Mouse (Mus musculus): ENCODE data around the gene Zfp866.
A peak's percentile ranks its signal among the peaks of the same experiment; 100 is the strongest.

Zfp866 gene

DNA sequence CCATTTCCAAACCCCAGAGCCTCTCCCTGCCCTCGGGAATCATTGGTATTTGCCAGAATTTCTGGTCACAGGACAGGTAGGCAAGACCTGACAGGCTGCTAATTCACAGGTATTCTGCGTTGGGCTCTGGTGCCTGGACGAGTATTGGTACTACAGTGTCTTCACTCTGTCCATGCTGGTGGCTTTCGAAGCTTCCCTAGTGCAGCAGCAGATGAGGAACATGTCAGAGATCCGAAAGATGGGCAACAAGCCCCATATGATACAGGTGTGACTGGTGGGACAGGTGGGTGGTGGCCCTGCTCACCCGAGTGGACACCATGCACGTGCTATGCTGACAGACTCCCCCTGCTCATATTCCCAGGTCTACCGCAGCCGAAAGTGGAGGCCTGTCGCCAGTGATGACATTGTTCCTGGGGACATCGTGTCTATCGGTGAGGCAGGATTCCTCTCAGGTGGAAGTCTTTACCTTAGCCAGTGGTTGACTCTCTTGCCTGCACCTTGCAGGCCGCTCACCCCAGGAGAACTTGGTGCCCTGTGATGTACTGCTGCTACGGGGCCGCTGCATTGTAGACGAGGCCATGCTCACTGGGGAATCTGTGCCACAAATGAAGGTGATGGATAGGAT lies 5.9 kb upstream of the Zfp866 start:
- DNase-seq, result peak in 1 of 2 experiments; percentile 0

DNA sequence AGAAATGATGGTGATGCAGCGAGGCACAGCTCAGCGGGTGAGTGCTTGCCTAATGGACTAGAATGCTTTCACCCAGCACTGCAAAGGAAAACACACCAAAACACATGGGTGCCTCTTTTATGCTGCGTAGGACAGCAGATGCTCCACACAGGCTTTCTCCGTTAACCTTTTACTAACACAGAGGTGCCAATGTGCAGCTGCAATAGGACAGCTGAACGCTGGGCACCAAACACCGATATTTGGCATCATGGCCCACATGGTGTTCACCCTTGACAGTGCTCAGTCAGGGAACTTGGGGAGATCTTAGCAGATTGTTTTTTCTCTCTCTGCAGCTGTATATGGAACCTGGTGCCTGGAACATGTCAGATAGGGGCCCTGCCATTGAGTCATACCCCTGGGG lies 3.9 kb upstream of the Zfp866 start:
- no peak for DNase-seq

DNA sequence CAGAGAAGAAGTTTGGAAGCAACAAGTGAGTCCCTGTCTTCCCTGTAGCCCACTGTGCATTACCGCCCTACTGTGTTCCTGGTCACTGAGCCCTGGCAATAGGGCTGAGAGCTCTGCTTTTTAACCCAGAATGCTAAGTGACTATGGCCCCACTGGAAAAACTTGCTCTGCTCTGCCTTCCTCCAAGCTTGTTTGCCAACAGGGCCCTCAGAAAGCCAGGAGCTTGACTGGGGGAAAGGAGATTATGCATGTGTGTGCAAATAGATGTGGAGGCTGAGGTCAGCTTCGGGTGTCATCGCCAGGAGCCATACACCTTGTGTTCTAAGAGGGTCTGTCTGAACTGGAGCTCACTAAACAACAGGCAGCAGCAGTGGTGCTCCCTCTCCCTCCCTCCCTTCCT lies 3.1 kb upstream of the Zfp866 start:
- no peak for DNase-seq

DNA sequence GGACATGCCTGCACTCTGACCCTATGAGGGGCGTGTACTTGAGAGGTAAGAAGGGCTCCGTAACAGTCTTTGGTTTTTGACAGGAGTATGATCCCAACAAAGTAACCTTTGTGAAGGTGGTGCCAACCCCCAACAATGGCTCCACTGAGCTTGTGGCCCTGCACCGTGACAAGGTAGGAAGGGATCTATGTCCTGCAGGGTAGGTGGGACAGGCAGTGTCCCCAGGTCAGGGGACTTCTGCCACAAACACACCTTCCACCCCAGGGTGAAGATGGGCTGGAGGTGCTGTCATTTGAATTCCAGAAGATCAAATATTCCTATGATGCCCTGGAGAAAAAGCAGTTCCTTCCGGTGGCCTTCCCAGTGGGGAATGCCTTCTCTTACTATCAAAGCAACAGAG lies 2.7 kb upstream of the Zfp866 start:
- DNase-seq, result no peak

DNA sequence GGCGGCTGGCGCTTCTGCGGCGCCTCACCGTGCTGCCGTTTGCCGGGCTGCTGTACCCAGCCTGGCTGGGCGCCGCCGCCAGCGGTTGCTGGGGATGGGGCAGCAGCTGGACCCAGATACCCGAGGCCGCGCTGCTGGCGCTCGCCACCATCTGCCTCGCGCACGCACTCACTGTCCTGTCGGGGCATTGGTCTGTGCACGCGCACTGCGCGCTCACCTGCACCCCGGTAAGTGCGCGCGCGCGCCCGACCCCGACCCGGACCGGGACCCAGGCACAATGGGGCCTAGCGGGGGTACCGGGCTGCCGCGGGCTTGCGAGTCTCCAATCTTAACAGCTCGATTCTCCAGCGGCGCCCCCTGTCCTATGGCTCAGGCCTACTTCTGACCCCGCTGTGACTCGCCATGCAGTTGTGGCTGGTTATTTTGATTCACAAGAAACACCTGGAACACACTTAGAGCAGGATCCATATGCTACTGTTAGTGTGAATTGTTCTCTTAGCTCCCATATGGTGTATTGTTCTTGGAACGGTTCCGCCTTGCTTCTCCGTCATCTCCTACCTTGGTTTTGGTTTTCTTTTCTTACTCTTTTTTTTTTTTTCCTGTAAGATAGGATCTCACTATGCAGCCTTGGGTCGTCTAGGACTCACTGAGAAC lies 564 bp upstream of the Zfp866 start:
- DNase-seq, result peak; percentile 52 to 67

DNA sequence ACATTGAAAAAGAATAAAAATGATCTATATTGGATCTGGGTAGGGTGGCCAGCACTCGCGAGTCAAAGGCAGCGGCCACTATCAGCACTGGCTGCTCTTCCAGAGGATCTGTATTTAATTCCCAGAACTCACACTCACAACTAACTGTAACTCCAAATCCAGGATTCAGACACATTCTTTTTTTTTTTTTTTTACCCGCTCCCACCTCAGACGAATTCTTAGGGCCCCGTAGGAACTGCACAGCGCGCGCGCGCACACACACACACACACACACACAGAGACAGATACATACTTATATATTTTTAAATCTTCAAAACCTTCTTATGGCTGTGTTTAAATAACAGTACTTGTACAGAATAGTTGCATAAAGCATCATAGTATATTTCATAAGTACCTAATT lies 614 bp downstream of the Zfp866 start:
- no peak for DNase-seq

DNA sequence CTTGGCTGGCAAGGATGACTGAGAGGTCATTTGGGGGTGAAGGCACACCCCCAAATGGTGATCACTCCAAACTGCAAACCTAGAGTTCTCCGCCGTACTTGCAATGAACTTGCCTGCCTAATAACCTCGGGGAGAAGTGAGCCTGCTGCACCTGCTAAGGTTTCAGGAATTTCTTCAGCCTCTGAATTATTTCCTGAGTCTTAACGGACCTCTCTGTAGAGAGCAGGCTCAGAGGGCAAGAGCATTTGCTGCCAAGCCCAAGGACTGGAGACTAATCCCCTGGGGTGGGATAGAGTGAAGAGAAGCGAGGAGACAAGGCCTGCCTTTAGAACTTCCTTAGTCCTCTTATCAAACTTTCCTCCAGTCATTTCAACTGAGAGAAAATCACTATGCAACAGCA lies 1.2 kb downstream of the Zfp866 start:
- DNase-seq, result no peak

DNA sequence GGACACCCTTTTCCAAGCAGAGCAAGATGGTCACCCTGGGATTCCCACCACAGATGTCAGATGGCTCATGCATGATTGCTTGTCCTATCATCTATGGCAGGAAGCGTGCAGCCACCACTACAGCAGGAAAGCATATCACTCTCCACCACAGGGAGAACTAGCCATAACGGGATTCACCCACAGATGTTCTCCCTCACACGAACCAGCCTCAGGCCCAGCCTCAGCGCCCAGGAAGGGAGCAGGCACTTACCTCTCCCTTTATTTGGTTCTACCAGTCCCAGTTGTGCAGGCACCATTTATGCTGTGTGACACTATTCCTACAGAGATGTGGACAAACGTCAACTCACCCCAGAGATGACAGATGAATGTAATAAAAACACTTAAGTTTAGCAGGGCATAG lies 1.9 kb downstream of the Zfp866 start:
- no peak for DNase-seq

DNA sequence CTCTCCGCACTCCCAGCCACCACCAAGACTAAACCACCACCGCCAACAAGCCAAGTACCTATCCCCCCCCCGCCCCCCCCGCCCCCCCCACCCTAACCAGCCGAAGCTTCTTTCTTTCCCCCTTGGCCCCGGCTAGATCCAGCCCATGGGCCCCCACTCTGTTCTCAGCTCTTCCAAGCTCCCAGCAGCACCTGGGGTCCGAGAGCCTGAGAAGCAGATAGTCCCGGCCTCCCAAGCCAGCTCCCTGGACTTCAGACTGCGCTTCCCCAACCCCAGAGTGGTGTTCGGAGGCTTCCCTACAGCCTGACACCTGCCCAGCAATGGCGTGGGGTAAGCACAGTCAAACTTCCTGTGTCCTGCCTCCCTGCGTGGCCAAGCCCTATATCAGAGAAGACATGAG lies 13.9 kb downstream of the Zfp866 start:
- DNase-seq, result no peak

DNA sequence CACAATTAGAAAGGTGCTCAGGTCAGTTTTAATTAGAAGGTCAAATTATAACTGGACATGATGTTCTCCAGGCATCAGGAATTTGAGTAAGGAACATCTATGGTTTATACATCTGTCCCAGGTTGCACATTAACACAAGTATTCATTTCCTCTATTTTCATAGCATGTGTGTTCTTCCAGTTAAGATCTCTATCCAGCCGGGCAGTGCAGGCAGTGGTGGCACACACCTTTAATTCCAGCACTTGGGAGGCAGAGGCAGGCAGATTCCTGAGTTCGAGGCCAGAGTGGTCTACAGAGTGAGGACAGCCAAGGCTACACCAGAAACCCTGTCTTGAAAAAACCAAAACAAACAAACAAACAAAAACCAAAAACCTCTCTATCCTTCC lies 15.8 kb downstream of the Zfp866 start:
- no peak for DNase-seq

DNA sequence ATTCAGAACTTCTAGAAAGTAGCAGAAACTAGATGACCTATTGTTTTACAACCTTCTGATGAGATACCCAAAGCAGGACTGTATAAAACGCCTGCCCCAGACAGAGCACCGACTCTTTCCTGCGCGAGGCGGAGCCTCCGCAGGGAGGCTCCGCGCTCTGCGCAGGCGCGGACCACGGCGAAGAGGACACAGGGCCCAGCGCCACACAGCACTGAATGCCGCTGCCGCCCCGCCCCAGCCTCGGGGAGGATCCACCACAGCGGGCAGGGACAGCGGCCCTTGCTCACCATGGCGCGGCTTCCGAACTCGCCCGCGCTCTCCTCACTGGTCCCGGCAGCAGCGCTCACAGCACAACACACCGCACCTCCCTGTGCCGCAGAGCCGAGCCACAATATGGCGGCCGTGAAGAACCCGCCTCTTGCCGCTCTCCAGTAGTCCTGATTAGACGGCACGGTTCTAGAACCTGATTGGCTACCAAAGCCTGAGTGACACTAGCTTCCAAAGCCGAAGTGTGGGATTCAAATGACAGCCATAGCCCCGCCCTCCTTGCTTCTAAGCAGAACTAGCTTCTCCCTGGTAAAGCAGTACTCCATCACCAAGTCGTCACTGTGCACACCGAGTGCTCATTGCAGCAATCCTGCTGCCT lies 16.4 kb downstream of the Zfp866 start, which contains the start of gene Gm20422:
TSS of gene Gm20422 (minus strand) at position 384 of the 646 bp plus-strand sequence.
- peak; percentile 86 to 89 for DNase-seq

DNA sequence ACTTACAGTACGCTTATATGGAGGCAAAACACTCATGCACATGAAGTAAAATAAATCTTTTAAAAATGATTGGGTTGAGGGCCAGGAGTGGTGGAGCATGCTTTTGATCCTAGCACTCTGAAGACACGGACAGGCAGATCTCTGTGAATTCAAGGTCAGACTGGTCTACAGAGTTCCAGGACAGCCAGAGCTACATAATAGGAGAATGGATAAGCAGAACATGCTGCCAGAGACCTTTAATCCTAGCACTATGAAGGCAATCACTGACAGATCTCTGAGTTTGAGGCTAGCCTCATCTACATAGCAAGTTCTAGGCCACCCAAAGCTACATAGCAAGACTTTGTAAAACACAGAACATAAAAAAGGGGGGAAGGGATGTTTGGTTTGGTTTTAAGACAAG lies 18.9 kb downstream of the Zfp866 start:
- no peak for DNase-seq

DNA sequence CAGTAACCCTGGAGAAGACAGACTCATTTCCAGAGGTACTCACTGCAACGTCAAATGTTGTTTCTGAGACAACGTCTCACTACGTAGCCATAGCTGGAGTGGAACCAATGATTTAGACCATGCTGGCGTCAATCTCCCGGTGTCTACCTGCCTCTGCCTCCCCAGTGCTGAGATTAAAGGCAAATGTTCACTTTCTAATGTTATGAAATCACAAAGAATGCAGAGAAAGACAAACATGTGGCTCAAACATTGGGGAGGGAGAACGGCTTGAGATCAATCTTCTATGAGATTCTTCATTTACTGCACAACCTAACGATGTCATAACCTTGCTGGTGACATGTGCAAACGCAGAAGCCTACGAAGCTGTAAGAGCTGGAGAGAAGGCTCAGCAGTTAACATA lies 19.8 kb downstream of the Zfp866 start:
- DNase-seq, result no peak

DNA sequence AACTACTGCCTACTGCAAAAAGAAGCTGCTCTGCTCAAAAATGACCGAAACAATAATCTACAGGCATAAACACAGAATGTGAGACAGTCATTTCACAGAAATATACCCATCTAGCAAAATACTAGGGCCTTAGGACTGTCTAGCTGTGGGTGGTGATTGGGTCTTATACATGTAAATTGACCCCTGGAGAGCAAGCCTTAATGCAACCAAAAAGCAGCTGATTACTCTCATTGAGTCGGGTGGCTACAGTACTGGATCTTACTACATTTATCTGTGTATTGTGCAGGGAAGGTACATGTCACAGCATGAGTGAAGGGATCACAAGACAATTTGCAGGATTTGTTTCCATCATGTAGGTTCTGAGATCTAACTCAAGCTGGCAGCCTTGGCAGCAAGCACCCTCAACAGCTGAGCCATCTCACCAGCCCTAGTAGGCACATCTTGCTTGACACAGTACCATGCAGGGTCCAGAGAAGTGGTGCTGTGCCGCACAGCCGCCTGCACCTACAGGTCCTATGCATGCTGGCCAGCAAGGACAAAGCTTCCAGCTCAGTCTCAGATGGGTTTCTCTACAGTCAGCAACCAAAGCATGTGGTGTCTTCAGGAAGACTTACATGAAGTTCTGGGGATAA lies 29.0 kb downstream of the Zfp866 start:
- DNase-seq, result no peak

DNA sequence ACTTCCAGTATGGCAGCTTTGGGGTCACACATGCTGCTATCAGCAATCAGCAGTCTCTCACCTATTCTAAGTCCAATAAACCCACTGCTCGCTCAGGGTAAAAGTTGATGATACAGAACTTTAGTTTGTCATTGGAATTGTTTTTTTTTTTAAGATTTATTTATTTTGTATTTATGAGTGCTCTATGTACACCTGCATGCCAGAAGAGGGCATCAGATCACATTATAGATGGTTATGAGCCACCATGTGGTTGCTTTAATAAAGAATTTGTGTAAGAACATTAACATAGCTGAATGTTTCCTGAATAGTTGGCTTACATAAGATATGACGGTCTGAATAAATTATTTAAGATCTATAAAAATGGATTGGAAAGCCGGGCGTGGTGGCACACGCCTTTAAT lies 32.7 kb downstream of the Zfp866 start:
- no peak for DNase-seq

DNA sequence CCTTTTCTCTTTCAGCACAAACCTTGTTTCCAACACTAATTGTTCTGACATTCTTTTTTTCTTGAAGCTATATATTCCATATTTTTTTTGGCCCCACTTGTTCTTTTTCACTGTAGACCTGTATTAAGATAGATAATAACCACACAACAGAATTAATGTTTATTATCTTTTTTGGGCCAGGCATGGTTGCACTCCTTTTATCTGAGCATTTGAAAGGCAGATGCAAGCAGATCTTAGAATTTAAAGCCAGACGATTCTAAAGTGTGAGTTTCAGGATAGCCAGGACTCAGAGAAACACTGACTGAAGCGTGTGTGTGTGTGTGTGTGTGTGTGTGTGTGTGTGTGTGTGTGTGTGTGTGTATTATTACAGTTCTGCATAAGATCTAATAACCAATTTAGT lies 38.5 kb downstream of the Zfp866 start:
- no peak for DNase-seq

DNA sequence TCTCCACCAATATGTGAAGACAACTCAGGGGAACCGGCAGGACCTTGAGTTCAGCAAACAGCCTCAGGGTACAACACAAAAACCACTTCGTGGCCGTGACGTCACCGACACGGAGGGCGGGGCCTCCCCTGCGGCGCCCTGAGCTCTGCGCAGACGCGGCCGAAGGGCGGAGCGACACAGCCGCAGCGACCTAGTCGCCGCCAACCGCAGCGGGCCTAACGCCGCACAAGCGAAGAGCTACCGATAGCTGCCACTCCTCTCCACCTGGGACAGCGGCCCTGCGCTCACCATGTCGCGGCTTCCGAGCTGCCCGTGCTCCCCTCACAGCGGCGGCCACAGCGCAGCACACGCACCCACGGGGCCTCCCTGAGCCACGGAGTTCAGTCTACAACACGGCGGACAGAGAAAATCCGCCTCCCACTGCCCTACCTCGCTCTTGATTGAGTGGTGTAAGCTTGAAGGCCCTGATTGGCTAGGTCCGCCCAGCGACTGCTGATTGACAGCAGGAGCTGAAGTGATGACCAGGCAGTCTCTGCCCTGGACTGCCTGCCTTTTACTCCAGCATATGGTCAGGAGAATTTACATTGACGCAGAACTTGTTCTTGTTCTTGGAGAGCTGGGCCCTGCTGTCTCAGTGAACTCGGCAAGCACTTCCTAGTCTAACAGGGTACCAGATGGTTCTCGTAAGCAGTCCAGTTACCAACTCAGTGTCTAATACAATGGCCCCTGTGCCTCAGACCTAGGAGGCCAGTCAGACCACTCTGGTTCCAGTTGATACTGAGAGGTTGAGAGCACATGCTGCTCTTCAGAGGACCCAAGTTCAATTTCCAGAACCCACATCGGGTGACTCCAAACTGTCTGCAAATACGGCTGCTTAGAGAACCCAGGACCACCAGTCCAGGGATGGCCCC lies 41.2 kb downstream of the Zfp866 start, which contains the start of gene Zfp963:
TSS of gene Zfp963 (minus strand) at position 427 of the 911 bp plus-strand sequence.
- peak; percentile 97 for DNase-seq

DNA sequence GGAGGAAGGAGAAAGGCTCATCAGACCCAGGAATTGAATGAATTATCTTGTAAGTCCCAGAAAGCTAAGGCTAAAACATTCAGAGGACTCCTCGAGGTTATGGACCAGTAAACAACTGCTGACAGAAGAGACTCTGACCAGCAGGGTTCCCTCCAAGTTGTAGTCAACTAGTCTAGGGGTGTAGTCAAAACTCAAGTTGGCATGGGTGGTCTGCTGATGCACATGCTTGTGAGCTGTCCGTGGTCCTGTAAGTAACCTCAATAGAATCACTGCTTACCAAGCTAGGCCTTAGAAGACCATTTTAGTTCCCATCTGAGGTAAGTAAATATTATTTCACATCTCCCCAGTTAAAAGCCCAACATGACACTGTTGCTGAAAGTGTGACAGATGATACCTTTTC lies 49.7 kb downstream of the Zfp866 start:
- no peak for DNase-seq

DNA sequence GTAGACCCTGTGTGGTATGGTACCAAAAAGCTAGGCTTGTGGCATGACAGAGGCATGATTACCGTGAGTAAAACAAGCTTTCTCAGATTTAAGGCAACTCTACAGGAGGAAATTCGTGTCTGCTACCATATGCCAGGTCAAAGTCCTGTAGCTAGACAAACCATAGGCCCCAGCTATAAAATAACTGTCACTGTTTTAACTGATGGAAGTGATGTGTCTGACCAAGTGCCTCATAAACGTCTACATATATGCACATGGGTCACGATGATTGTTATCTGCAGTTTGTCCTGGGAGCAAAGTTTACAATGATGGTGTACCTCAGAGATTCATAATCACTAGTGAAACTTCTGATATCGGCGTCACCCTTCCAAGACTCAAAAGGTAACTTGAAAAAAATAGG lies 50.2 kb downstream of the Zfp866 start:
- DNase-seq, result no peak

DNA sequence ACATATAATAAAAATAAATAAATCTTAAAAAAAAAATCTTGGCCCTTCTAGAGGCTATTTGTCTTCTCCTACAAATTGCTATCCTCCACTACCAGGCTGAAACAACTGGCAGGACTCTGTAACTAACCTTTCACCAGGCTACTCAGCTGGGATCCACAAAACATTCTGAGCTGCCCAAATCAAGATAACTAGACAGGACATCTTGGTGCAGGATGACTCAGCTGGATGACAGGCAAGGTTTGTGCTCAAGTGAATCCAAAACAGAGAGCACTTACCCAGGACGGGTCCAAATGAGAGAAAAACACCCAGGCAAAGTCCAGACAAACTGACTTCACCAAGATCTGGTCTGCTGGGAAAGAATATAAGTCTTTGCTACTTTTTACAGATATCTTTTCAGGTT lies 55.5 kb downstream of the Zfp866 start:
- DNase-seq, result no peak

DNA sequence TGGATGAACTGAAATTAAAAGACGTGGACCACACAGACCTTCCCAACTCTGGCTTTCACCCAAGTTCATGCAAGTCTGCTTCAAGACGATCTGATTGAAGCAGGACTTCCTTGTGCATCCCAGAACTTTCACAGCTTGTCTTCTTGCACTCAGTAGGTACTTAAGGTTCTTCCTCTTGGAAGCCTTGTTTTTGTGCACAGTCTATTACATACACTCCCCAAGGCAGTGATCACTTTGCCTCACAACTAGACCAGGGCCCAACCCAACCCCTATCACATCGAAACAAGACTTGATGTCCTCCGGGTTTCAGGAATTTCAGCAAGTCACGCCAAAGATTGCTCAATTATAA lies 73.8 kb downstream of the Zfp866 start:
- no peak for DNase-seq

DNA sequence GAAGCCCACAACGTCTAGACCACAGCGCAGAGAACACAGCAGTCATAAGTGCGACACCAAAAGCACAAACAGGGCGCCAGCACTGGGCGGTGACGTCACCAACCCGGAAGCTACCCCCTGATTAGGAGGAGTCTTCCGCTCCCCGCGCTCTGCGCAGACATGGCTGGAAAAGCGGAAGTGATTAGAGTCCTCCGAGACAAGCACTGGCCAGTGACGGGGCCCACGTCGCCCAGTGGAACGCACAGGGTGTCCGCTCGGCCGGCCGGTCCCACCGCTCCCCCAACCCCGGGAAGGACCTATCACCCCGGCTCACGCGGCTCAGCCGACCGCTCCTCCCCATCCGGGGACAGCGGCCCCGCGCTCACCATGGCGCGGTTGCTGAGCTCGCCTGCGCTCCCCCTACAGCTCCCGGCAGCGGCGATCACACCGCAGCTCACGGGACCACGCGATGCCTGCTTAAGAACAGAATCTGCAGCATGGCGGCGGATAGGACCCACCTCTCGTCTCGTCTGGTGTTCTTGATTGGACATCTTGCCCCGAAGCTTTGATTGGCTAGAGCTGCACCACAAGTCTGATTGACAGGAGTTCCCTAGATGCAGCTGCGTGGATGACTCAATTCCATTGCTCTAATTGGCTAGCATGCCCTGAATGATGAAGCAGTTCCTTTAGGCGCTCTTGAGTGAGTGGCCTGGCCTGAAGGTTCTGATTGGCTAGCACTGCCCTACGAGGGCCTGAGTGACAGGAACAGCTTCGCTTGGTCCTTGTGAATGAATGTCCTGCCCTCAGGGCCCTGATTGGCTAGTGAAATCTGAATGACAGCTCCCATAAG lies 74.4 kb downstream of the Zfp866 start:
- peak; percentile 90 to 94 for DNase-seq
